Mouse (Mus musculus): Measurements from ENCODE around the gene Ms4a6c. TPM values are rescaled to one million over a fixed set of nuclear protein-coding genes. Genes with fewer than 3 reads are reported as not detected.
"Not testable (repeated sequence)": the region's sequence is repeated elsewhere in the genome, so short reads cannot be mapped to it uniquely, and the experiment has no call there.

Gene Ms4a6c
- not detected in 2 replicates for total RNA-seq (2012; rRNA removed)
- polyA plus RNA-seq (2012; ENCODE audit: insufficient read depth in 1 of 2, insufficient read length in 2 of 2, low read depth in 1 of 2, low replicate concordance in 2 of 2, missing spikeins in 1 of 2) = not detected

GRCm38 (mm10) chr19:11469215-11469614, at the start of gene Ms4a6c:
Gene Ms4a6c, plus strand, starts transcription at chr19:11469366.
- H3K27ac ChIP-seq (ENCODE audit: control insufficient read depth, low read depth, low read length); H3K4me1 ChIP-seq (ENCODE audit: control insufficient read depth in 1 of 2, insufficient read depth in 2 of 2, low read length in 2 of 2): not testable (repeated sequence)

GRCm38 (mm10) chr19:11431209-11431608, 38.0 kb upstream of the Ms4a6c start:
- not testable (repeated sequence) for H3K4me3 ChIP-seq (ENCODE audit: control insufficient read depth in 1 of 2, insufficient read depth in 1 of 2, low read depth in 2 of 2, low read length in 2 of 2); H3K27me3 ChIP-seq (ENCODE audit: control insufficient read depth in 1 of 2, insufficient read depth in 2 of 2, low read length in 2 of 2); H3K79me2 ChIP-seq (ENCODE audit: control insufficient read depth, insufficient read depth, low read length, poor library complexity); H3K9ac ChIP-seq (ENCODE audit: control insufficient read depth, low read depth, low read length, poor library complexity, severe bottlenecking); H3K27ac ChIP-seq (ENCODE audit: control insufficient read depth, low read depth, low read length); DNase-seq (ENCODE audit: low read depth, low spot score); H3K36me3 ChIP-seq (ENCODE audit: control insufficient read depth in 1 of 2, insufficient read depth in 2 of 2, low read length in 2 of 2); H3K9me3 ChIP-seq (replicated peaks; ENCODE audit: insufficient read depth, low read length); H3K4me1 ChIP-seq (ENCODE audit: control insufficient read depth in 1 of 2, insufficient read depth in 2 of 2, low read length in 2 of 2)

More at GRCm38 (mm10) chr19:11469215-11469614, at the start of gene Ms4a6c:
- H3K9me3 ChIP-seq (replicated peaks; ENCODE audit: insufficient read depth, low read length); H3K79me2 ChIP-seq (ENCODE audit: control insufficient read depth, insufficient read depth, low read length, poor library complexity); H3K27me3 ChIP-seq (ENCODE audit: control insufficient read depth in 1 of 2, insufficient read depth in 2 of 2, low read length in 2 of 2); H3K9ac ChIP-seq (ENCODE audit: control insufficient read depth, low read depth, low read length, poor library complexity, severe bottlenecking); H3K4me3 ChIP-seq (ENCODE audit: control insufficient read depth in 1 of 2, insufficient read depth in 1 of 2, low read depth in 2 of 2, low read length in 2 of 2); DNase-seq (ENCODE audit: low read depth, low spot score); H3K36me3 ChIP-seq (ENCODE audit: control insufficient read depth in 1 of 2, insufficient read depth in 2 of 2, low read length in 2 of 2): not testable (repeated sequence)

GRCm38 (mm10) chr19:11435058-11435834, 33.9 kb upstream of the Ms4a6c start:
- no peak for DNase-seq (ENCODE audit: low read depth, low spot score)
- H3K27ac ChIP-seq (ENCODE audit: control insufficient read depth, low read depth, low read length) = no peak overlapping the region
- H3K9ac ChIP-seq (ENCODE audit: control insufficient read depth, low read depth, low read length, poor library complexity, severe bottlenecking) = no peak overlapping the region
- TF ChIP-seq ZMIZ1 (IDR thresholded peaks at IDR 0.05; ENCODE audit: low read depth, low read length) = no peak
- no peak for TF ChIP-seq TAL1 (IDR thresholded peaks at IDR 0.05; ENCODE audit: low read length)
- no peak for TF ChIP-seq POLR2AphosphoS2 (IDR thresholded peaks at IDR 0.05; ENCODE audit: low read length)
- no peaks in the 10 kb centered on the region for H3K9me3 ChIP-seq (replicated peaks; ENCODE audit: insufficient read depth, low read length)
- H3K79me2 ChIP-seq (ENCODE audit: control insufficient read depth, insufficient read depth, low read length, poor library complexity) = no peaks in the 10 kb centered on the region
- no peak overlapping the region for H3K4me3 ChIP-seq (ENCODE audit: control insufficient read depth in 1 of 2, insufficient read depth in 1 of 2, low read depth in 2 of 2, low read length in 2 of 2)
- H3K27me3 ChIP-seq (ENCODE audit: control insufficient read depth in 1 of 2, insufficient read depth in 2 of 2, low read length in 2 of 2) = no peaks in the 10 kb centered on the region
- H3K36me3 ChIP-seq (ENCODE audit: control insufficient read depth in 1 of 2, insufficient read depth in 2 of 2, low read length in 2 of 2) = no peaks in the 10 kb centered on the region
- no peaks in the 10 kb centered on the region for H3K4me1 ChIP-seq (ENCODE audit: control insufficient read depth in 1 of 2, insufficient read depth in 2 of 2, low read length in 2 of 2)

- no peaks in the 10 kb centered on the region for H3K36me3 ChIP-seq (ENCODE audit: control insufficient read depth in 1 of 2, insufficient read depth in 2 of 2, low read length in 2 of 2)
- TF ChIP-seq ZKSCAN1 (IDR thresholded peaks at IDR 0.05; ENCODE audit: low read depth, low read length) (no peak), JUND (IDR thresholded peaks at IDR 0.05; ENCODE audit: low read depth, low read length) (no peak), CHD1 (IDR thresholded peaks at IDR 0.05; ENCODE audit: low read depth, low read length) (no peak), SIN3A (IDR thresholded peaks at IDR 0.05; ENCODE audit: low read length) (no peak), GABPA (IDR thresholded peaks at IDR 0.05; ENCODE audit: low read depth, low read length) (no peak)
- DNase-seq (ENCODE audit: low read depth, low spot score) = no peak
- no peak within 1 kb of the TSS for H3K4me3 ChIP-seq (ENCODE audit: control insufficient read depth in 1 of 2, insufficient read depth in 1 of 2, low read depth in 2 of 2, low read length in 2 of 2)
- H3K9me3 ChIP-seq (replicated peaks; ENCODE audit: insufficient read depth, low read length) = no peaks in the 10 kb centered on the region
- H3K9ac ChIP-seq (ENCODE audit: control insufficient read depth, low read depth, low read length, poor library complexity, severe bottlenecking) = no peak within 1 kb of the TSS
- no peaks in the 10 kb centered on the region for H3K4me1 ChIP-seq (ENCODE audit: control insufficient read depth in 1 of 2, insufficient read depth in 2 of 2, low read length in 2 of 2)
- no peaks in the 10 kb centered on the region for H3K27me3 ChIP-seq (ENCODE audit: control insufficient read depth in 1 of 2, insufficient read depth in 2 of 2, low read length in 2 of 2)
- H3K79me2 ChIP-seq (ENCODE audit: control insufficient read depth, insufficient read depth, low read length, poor library complexity) = no peaks in the 10 kb centered on the region
- no peak within 1 kb of the TSS for H3K27ac ChIP-seq (ENCODE audit: control insufficient read depth, low read depth, low read length)
Measured at GRCm38 (mm10) chr19:11443338-11443737, 25.8 kb upstream of the Ms4a6c start, which contains the start of gene Ms4a4b. Gene Ms4a4b, plus strand, starts transcription at chr19:11443553.
